Mouse (Mus musculus): ENCODE measurements around the gene Adk.

GRCm38 (mm10) chr14:21112742-21113141, 60.4 kb downstream of the Adk start:
- TF ChIP-seq POLR2A (IDR thresholded peaks at IDR 0.05; ENCODE audit: control insufficient read depth, extremely low read depth, insufficient read depth, low read length, poor library complexity) (no peak), CTCF (IDR thresholded peaks at IDR 0.05; ENCODE audit: borderline replicate concordance, control insufficient read depth, extremely low read depth, insufficient read depth, low read length, poor library complexity) (no peak)

All from thymus, adult 2 months (tissue).